In genomic region chr13:74275726-74276125, GRCm38 (mm10) we compare ENCODE assay signal across 28 mouse cellular contexts. TPM values are rescaled to one million over a fixed set of nuclear protein-coding genes. Genes with fewer than 3 reads are reported as not detected.
DNase-seq lines count a peak whose midpoint lies in the region; ATAC-seq and TF ChIP-seq lines count a peak whose summit lies in the region.
"Had no signal": no experiment of that assay in that cellular context is flagged by ENCODE, and none has a peak within 500 bp of the region (broad histone marks: within the 10 kb centered on the region; RNA-seq: fewer than 3 reads in every experiment).

No protein-coding gene starts in this region.

- peak overlapping the region; percentile 25 for H3K4me2 ChIP-seq in liver, embryonic 12.5 days
- no peak overlapping the region for H3K4me2 ChIP-seq in liver, postnatal 0 days (ENCODE audit: low read depth, low read length)
- H3K4me2 ChIP-seq: forebrain, embryonic 13.5 days; heart, embryonic 15.5 days; intestine, embryonic 15.5 days had no signal

- ATAC-seq in liver, embryonic 12.5 days, result peak; percentile 86
- ATAC-seq in liver, postnatal 0 days, result peak; percentile 29
- ATAC-seq: forebrain, embryonic 13.5 days; hindbrain, postnatal 0 days; intestine, embryonic 15.5 days had no signal

- peaks cover 0 to 6% of the 10 kb centered on the region in 2 experiments; a peak in 1 of 4 replicates for H3K4me1 ChIP-seq in MEL (ENCODE audit: control insufficient read depth in 1 of 2, insufficient read depth in 2 of 2, low read length in 2 of 2)
- peaks cover 23% of the 10 kb centered on the region for H3K4me1 ChIP-seq in liver, embryonic 12.5 days
- peaks cover 2% of the 10 kb centered on the region; the same call in 1 of the 2 replicates for H3K4me1 ChIP-seq in liver, postnatal 0 days (ENCODE audit: insufficient read depth)
- H3K4me1 ChIP-seq: forebrain, embryonic 13.5 days; heart, embryonic 10.5 days; heart, embryonic 15.5 days; intestine, embryonic 15.5 days had no signal

- WGBS in liver, embryonic 12.5 days (ENCODE audit: insufficient replicate concordance), result 17% methylated on average over 4 of the region's 4 CpGs
- 42% methylated on average over 4 of the region's 4 CpGs for WGBS in liver, postnatal 0 days (ENCODE audit: insufficient replicate concordance)

- H3K79me2 ChIP-seq in MEL (ENCODE audit: control insufficient read depth, insufficient read depth, low read length, poor library complexity), result no peaks in the 10 kb centered on the region

- TF ChIP-seq CTCF in MEL (IDR thresholded peaks at IDR 0.05 in 2 of 3, conservative IDR thresholded peaks at IDR 0.05 in 1 of 3; ENCODE audit: control insufficient read depth in 1 of 3, insufficient read depth in 1 of 3, low read depth in 2 of 3, low read length in 3 of 3, poor library complexity in 1 of 3, severe bottlenecking in 1 of 3), result no peak
- TF ChIP-seq CTCF in liver, postnatal 0 days (IDR thresholded peaks at IDR 0.05; ENCODE audit: low read depth), result no peak
- no peak for TF ChIP-seq CTCF in layer of hippocampus, adult 2 months (conservative IDR thresholded peaks at IDR 0.05)

- peaks cover 2 to 4% of the 10 kb centered on the region in 2 experiments; a peak in 2 of 4 replicates for H3K27me3 ChIP-seq in MEL (ENCODE audit: control insufficient read depth in 1 of 2, insufficient read depth in 2 of 2, low read length in 2 of 2)
- H3K27me3 ChIP-seq in liver, embryonic 12.5 days (replicated peaks), result peaks cover 3% of the 10 kb centered on the region; the same call in 1 of the 2 replicates
- no peaks in the 10 kb centered on the region for H3K27me3 ChIP-seq in liver, postnatal 0 days (ENCODE audit: insufficient read depth, low read length)
- H3K27me3 ChIP-seq: forebrain, embryonic 13.5 days; heart, embryonic 15.5 days; intestine, embryonic 15.5 days had no signal

- H3K9me3 ChIP-seq in MEL (replicated peaks; ENCODE audit: insufficient read depth, low read length), result no peaks in the 10 kb centered on the region
- no peaks in the 10 kb centered on the region for H3K9me3 ChIP-seq in liver, embryonic 12.5 days (replicated peaks)
- H3K9me3 ChIP-seq in liver, postnatal 0 days (ENCODE audit: low read length), result no peaks in the 10 kb centered on the region
- H3K9me3 ChIP-seq: forebrain, embryonic 13.5 days; G1E; heart, embryonic 10.5 days; heart, embryonic 15.5 days; intestine, embryonic 15.5 days had no signal

- no peak overlapping the region for H3K4me3 ChIP-seq in MEL (ENCODE audit: control insufficient read depth in 1 of 2, insufficient read depth in 1 of 2, low read depth in 2 of 2, low read length in 2 of 2)
- H3K4me3 ChIP-seq in liver, embryonic 12.5 days, result no peak overlapping the region
- no peak overlapping the region for H3K4me3 ChIP-seq in liver, postnatal 0 days (ENCODE audit: low read depth, low read length)
- H3K4me3 ChIP-seq in layer of hippocampus, adult 2 months, result no peak overlapping the region
- H3K4me3 ChIP-seq: forebrain, embryonic 13.5 days; heart, embryonic 10.5 days; heart, embryonic 15.5 days; intestine, embryonic 15.5 days had no signal

- no peak for TF ChIP-seq POLR2A in MEL (IDR thresholded peaks at IDR 0.05; ENCODE audit: control insufficient read depth in 1 of 2, insufficient read depth in 1 of 2, low read depth in 1 of 2, low read length in 2 of 2, poor library complexity in 1 of 2)

- TF ChIP-seq EP300 in MEL (IDR thresholded peaks at IDR 0.05; ENCODE audit: low read depth in 1 of 2, low read length in 2 of 2), result 0 out of 4 replicates have a peak, but pooled peaks of 1 of the 2 experiments have one; percentile 26
- no peak; the same call in 1 of the 2 replicates for TF ChIP-seq EP300 in liver, postnatal 0 days (IDR thresholded peaks at IDR 0.05; ENCODE audit: low read depth)

- peak; percentile 45 for DNase-seq in MEL (ENCODE audit: low read depth, low spot score)
- DNase-seq in c-Kit-positive CD71-positive TER-119-positive erythroid progenitor cells, embryonic 14.5 days (ENCODE audit: low spot score), result peak; percentile 60
- no peak for DNase-seq in liver, postnatal 0 days
- DNase-seq in adrenal gland, adult 8-10 months, result no peak
- no peak for DNase-seq in layer of hippocampus, adult 2 months (ENCODE audit: low spot score in 2 of 2)
- DNase-seq in urinary bladder, postnatal 36 days (ENCODE audit: low spot score in 2 of 2), result no peak
- DNase-seq: adrenal gland, postnatal 36 days; cerebellum, adult 18-20 months; cerebellum, postnatal 10 days; gastrocnemius, postnatal 25 days; heart, adult 11 months; kidney, adult 8-10 months; kidney, postnatal 4 days; layer of hippocampus, postnatal 36 days; lung, postnatal 36 days; midbrain, embryonic 14.5 days; retina, postnatal 1 day; right cerebral cortex, postnatal 14 days; thymus, adult 18-20 months; thymus, postnatal 36 days had no signal

- H3K27ac ChIP-seq in MEL (ENCODE audit: control insufficient read depth, low read depth, low read length), result no peak overlapping the region
- peak overlapping the region; percentile 68 for H3K27ac ChIP-seq in liver, embryonic 12.5 days
- no peak overlapping the region for H3K27ac ChIP-seq in liver, postnatal 0 days (ENCODE audit: low read depth)
- no peak overlapping the region for H3K27ac ChIP-seq in layer of hippocampus, adult 2 months
- H3K27ac ChIP-seq: forebrain, embryonic 13.5 days; heart, embryonic 10.5 days; heart, embryonic 15.5 days; hindbrain, postnatal 0 days; intestine, embryonic 15.5 days; kidney, postnatal 0 days had no signal

- H3K9ac ChIP-seq in MEL (ENCODE audit: control insufficient read depth, low read depth, low read length, poor library complexity, severe bottlenecking), result no peak overlapping the region
- no peak overlapping the region for H3K9ac ChIP-seq in liver, embryonic 12.5 days
- no peak overlapping the region for H3K9ac ChIP-seq in liver, postnatal 0 days (replicated peaks)
- H3K9ac ChIP-seq: forebrain, embryonic 13.5 days; heart, embryonic 15.5 days; intestine, embryonic 15.5 days had no signal

- peaks cover 0 to 8% of the 10 kb centered on the region in 2 experiments; a peak in 2 of 4 replicates for H3K36me3 ChIP-seq in MEL (ENCODE audit: control insufficient read depth in 1 of 2, insufficient read depth in 2 of 2, low read length in 2 of 2)
- no peaks in the 10 kb centered on the region for H3K36me3 ChIP-seq in liver, embryonic 12.5 days
- no peaks in the 10 kb centered on the region for H3K36me3 ChIP-seq in liver, postnatal 0 days (replicated peaks; ENCODE audit: insufficient read depth, low read length)
- H3K36me3 ChIP-seq: G1E; heart, embryonic 10.5 days; heart, embryonic 15.5 days; intestine, embryonic 15.5 days had no signal

- no peak for TF ChIP-seq RAD21 in MEL (IDR thresholded peaks at IDR 0.05; ENCODE audit: low read depth, low read length)

TF ChIP-seq in MEL, 35 proteins besides CTCF, POLR2A, EP300 and RAD21:
- TF ChIP-seq TBP (IDR thresholded peaks at IDR 0.05; ENCODE audit: low read depth, low read length), result no peak
- no peak for TF ChIP-seq ZMIZ1 (IDR thresholded peaks at IDR 0.05; ENCODE audit: low read depth, low read length)
- TF ChIP-seq ZC3H11A (IDR thresholded peaks at IDR 0.05; ENCODE audit: low read depth, low read length), result no peak
- no peak for TF ChIP-seq BHLHE40 (IDR thresholded peaks at IDR 0.05; ENCODE audit: borderline replicate concordance, low read depth, low read length)
- TF ChIP-seq UBTF (IDR thresholded peaks at IDR 0.05; ENCODE audit: borderline replicate concordance, insufficient read depth, low read depth, low read length), result no peak

RNA-seq across cellular contexts. Expression of gene Ahrr, which starts 16.4 kb away (rescaled TPM):
- total RNA-seq in MEL (2012; rRNA removed), result not detected in 2 replicates
- under 1 TPM in 1 of 2 experiments, not detected in 1; 0.01 TPM for polyA plus RNA-seq in MEL (2012; ENCODE audit: insufficient read depth in 1 of 2, insufficient read length in 2 of 2, low read depth in 1 of 2, low replicate concordance in 2 of 2, missing spikeins in 1 of 2)
- 0.12 and 0.48 TPM in 2 replicates for polyA plus RNA-seq in liver, embryonic 12.5 days (2016; fragmentation: Nextera tagmentation; extraction: Ambion mirVana)
- polyA plus RNA-seq in liver, postnatal 0 days (2015; fragmentation: Nextera tagmentation; extraction: Ambion mirVana), result 0.21 and 0.36 TPM in 2 replicates
- total RNA-seq in adrenal gland, adult 8-10 months (2022), result 1 to 10 TPM; 1.5 to 4.3 (median 2.9) TPM
- under 1 TPM; 0.74 to 0.77 TPM for total RNA-seq in layer of hippocampus, adult 2 months (2021)
- total RNA-seq: gastrocnemius, postnatal 25 days had no signal
- polyA plus RNA-seq: G1E had no signal

RNA-seq across cellular contexts. Expression of gene Pdcd6, which starts 41.7 kb away (rescaled TPM):
- total RNA-seq in MEL (2012; rRNA removed), result 134 and 142 TPM in 2 replicates
- 100 to 1,000 TPM in 1 of 2 experiments, not detected in 1; 106 TPM for polyA plus RNA-seq in MEL (2012; ENCODE audit: insufficient read depth in 1 of 2, insufficient read length in 2 of 2, low read depth in 1 of 2, low replicate concordance in 2 of 2, missing spikeins in 1 of 2)
- polyA plus RNA-seq in liver, embryonic 12.5 days (2016; fragmentation: Nextera tagmentation; extraction: Ambion mirVana), result 83.5 and 90.0 TPM in 2 replicates
- polyA plus RNA-seq in liver, postnatal 0 days (2015; fragmentation: Nextera tagmentation; extraction: Ambion mirVana), result 83.1 and 86.2 TPM in 2 replicates
- 100 to 1,000 TPM; 143 to 193 (median 171) TPM for total RNA-seq in adrenal gland, adult 8-10 months (2022)
- total RNA-seq in layer of hippocampus, adult 2 months (2021), result 10 to 100 TPM; 70.8 to 77.4 TPM

Comparison
In these comparisons a context has a peak if more than half of its experiments do, and no peak if none do; other contexts are left out.
1. DNase-seq: peak in MEL (single experiment) and c-Kit-positive CD71-positive TER-119-positive erythroid progenitor cells, embryonic 14.5 days (single experiment); none in liver, postnatal 0 days (single experiment), adrenal gland, adult 8-10 months (single experiment), layer of hippocampus, adult 2 months (0 of 2) and urinary bladder, postnatal 36 days (0 of 2).